Mouse (Mus musculus) adrenal gland (tissue): ENCODE measurements around the gene Traf2.

Experiments used
- intact Hi-C: fragments of 180-260 bp; cut with DNase I; formaldehyde crosslinking; loops from one replicate; pipeline ENCODE4 v1.15.1; 2025
- long read RNA-seq, 2 experiments: library from polyadenylated mRNA; unstranded; transcript quantifications; one replicate each; pipeline ENCODE4 v2.0.0; 2020; ENCODE audit warnings: borderline replicate concordance in 1 of 2; ENCODE audit not compliant: insufficient replicate concordance in 1 of 2

Gene Traf2
- long read RNA-seq, experiment 1, transcript Traf2-201 (11 exons, 3,044 nt): major isoform, 14 of 32 reads
- long read RNA-seq, experiment 1, partial matches to known transcripts: 13 of 32 reads
- long read RNA-seq, experiment 1, other reads (novel, unspliced or antisense): 2 of 32 reads
- long read RNA-seq, experiment 2, transcript Traf2-201 (11 exons, 3,044 nt): major isoform, 17 of 47 reads
- long read RNA-seq, experiment 2, partial matches to known transcripts: 22 of 47 reads
- long read RNA-seq, experiment 2, other reads (novel, unspliced or antisense): 6 of 47 reads

DNA sequence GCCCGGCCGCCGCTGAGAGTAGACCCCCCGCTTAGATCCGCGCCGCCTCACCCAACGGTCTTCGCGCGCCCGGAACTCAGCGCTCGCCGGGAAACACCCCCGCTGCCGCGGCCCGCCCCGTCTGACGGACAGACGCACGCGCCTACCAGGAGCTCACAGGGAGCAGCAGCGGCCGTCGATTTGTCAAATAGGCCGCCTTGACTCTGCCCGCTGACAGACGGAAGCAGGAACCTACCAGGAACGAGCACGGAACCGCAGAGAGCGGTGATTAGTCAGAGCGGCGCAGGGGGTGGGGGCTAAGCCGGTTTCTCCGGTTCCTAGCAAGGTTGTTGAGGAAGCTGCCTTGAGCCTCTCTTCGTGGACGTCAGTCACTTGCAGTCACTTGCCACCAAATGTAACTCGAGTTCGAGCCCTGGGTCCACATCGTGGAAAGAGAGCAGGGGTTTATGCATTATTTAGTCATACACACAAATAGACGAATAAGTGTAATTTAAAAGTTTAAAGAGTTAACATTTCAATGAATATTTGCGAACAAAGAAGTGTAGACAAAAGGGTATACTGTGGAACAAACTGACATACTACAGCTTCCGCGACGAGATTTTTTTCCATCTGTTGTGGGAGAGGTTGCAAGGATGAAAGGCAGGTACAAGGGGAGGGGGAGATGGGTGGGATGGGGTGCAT lies at the start of gene Traf2:
Gene Traf2, minus strand, starts transcription at position 130 of the 681 bp plus-strand sequence.
- intact Hi-C loops: loop anchor here (5.0 kb wide), 1 partner anchor 125 kb away; the partner anchor contains the start of gene Fut7

DNA sequence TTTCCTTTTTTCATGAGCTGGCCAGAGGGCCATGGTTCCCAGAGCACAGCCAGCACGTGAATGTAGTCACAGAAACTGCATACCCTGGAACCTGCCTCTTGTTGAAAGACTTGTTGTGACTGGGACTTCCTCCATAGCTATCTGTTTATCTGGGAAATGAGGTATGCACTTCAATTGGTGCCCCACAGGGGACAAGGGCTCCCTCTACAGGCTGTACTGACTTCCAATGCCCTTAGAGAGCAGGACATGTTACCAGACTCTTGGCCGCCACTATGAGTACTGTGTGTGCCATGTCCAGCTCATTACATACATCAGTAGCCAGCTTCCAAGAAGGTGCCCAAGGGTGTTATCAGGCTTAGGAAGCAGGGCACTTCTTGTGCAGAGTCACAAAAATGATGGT lies 45.1 kb upstream of the Traf2 start:
- intact Hi-C loops: no loop called here

DNA sequence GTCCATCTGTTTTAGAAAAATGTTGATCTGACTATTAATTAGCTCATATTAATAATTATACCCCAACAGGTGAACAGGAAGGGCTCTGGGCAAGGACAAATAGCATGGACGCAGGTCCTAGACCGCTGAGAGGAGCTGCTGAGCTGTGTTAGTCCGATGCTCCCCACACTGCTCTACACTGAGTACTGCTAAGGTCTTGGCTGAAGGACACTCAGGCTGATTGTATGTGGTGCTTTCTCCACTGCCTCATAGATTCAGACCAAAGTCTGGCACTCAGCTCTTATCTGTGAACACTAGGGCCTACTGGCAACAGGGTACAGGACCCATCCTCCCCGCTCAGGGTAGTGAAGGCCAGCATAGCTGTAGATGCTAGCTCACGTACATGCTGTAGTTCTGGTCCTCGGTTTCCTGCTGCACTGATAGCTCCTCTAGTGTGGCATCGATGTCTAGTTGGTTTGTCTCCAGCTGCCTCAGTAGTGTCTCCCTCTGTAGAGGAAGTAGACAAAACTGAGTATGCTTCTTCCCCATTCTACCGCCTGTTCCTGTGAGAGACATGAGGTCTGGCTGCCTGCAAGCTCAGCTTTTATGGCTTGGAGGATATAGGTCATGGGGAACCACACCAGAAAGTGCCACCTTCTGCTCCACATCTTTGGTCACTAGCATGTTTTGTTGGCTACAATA lies 41.6 kb upstream of the Traf2 start:
- intact Hi-C loops: no loop called here

DNA sequence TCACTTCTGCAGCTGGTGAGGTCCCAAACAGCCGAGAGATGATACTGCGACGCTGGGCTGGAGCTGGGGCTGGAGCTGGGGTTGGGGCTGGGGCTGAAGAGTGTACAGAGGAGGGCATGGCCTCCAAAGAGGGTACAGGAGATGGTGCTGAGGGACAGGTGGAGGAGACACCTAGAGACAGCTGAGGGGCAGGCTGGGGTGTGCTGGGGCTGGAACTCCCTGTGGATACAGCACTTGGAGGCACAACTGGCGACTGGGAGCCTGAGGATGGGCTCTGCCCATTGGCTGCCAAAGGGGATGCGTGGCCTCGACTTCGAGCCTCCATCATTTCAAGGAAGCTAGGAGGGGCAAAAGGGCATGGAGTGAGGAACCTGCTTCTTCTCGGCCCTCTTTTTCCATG lies 40.5 kb upstream of the Traf2 start:
- intact Hi-C loops: no loop called here

DNA sequence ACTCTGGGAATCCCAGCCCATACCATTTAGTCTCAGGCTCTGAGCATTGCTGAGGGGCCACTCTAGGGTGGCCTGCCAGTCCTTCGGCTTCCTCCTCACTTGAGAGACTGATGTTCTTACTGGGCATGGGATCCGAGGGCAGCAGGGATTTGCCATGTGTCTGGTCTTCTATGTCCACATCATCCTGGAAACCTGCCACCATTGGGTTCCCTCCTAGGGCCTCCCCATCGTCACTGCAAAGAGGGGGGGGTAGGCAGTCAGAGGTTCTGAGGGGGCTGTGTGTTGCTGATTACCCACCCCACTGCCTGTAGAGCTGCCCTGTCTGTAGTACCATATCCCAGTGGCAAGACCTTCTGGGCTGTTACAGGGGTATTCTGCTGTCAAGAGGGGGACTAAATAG lies 38.9 kb upstream of the Traf2 start:
- intact Hi-C loops: no loop called here

DNA sequence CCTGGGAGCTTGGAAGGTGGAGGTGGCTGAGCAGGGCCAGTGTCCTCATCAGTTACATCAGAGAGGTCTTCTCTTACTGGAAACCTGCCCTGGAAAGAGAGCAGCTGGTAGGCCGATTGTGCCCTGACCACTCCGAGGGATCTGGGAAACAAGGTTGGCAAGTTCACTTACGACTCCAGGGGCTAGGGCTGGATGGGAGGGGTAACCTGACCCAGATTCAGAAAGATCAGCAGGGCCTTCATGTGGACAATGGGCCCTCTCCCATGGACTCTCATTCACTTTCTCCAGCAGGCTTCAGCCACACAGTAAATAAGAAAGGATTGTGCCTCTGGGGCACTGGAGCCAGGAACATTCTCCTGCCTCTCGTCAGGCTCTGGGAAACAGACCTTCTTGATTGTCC lies 38.1 kb upstream of the Traf2 start:
- intact Hi-C loops: no loop called here

DNA sequence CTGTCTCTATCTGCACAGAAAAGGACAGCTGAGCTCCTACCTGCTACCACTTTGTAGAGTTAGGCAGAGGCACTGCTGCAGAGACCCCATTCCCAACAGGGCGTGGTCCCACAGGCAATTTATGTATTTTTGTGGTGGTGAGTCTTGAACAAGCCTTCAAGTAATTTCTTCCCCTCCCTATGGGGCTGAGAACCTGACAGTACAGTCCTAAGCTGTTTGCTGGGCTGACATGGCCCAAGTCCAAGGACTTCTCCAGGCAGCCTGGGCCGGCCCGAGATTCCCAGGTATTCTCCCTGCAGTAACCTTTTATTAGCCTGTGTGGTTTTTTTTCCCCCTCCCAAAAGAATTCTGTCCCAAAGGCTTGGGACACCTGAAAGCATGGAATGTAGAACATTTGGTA lies 37.4 kb upstream of the Traf2 start:
- intact Hi-C loops: no loop called here

DNA sequence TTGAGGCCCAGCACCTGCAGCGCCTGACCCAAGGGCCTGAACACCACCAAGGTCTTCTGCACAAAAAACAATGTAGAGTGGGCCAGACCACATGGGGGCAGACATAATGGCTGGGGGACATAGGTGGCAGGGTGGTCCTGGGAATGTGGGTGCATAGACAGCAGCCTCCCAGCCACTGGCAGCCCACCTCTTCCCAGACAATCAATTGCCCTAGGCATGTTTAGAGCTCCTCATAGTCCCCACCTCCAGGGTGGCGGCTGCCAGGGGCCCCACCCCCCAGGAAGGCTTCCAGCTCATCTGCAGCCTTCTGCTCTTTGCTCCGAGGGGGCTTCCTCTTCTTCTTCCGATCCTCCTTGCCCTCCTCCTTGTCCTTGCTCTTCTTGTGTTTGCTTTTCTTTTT lies 36.8 kb upstream of the Traf2 start:
- intact Hi-C loops: no loop called here

DNA sequence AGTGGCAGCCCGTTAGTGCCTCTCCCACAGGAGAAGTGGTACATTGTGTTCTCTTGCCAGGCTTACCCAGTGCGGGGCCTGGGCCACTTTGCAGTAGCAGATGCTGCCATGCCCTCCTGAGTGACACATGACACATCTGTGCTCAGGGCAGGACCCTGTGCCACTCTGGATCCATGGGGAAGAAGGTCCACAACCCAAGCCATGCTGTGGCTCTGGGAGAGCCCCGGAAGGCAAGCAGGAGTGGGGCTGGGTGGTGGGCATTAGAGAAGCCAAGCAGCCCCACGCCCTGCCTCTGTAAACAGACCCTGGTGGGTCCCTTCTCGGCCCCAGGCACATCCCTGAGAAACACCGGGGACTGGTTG lies 36.4 kb upstream of the Traf2 start:
- intact Hi-C loops: no loop called here

DNA sequence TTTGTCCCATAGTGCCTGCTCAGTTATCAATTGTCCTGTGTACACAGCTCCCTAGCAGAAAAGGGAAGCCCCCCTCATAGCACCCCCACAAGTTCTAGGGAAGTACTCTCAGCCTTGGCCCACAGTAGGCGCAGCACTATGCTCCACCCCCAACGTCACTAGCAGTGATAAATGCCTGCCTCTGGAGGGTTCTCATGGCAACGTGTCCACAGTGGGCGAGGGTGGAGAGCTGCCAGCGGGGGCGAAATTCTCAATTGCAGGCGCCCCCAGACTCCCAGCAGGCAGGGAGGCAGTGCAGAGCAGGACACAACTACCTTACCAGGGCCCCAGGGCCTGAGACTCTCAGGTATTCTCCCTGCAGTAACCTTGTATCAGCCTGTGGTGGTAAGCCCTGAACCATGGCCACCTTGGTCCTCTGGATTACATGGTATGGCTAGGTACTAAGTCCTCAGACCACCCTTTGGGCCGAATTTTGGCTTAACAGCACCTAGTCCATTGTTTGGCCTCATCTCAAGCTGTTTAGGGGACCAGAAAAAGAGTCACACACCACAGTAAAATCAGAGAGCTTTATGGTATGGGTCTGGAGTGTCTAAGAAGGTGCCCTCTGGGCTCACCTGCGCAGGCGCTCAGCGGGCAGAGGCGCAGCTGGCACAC lies 35.9 kb upstream of the Traf2 start:
- intact Hi-C loops: no loop called here

DNA sequence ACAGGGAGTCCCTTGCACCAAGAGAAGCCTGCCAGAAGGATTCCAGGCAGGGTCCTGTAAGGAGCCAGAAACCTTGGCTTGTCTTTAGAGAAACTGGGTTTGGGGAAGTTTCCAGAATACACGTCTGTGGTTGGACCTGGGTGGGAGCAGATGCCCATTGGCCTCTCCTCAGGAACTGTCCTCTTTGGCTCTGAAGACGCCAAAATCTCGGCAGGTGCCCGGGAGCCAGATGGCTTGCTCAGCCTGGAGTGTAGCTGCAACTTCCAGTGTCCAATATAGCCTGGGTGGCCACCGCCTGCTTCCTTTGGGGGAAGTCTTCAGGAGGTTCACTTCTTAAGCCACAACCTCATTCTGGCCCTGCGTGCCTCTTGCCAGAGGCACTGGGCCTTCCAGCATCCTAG lies 35.2 kb upstream of the Traf2 start:
- intact Hi-C loops: no loop called here

DNA sequence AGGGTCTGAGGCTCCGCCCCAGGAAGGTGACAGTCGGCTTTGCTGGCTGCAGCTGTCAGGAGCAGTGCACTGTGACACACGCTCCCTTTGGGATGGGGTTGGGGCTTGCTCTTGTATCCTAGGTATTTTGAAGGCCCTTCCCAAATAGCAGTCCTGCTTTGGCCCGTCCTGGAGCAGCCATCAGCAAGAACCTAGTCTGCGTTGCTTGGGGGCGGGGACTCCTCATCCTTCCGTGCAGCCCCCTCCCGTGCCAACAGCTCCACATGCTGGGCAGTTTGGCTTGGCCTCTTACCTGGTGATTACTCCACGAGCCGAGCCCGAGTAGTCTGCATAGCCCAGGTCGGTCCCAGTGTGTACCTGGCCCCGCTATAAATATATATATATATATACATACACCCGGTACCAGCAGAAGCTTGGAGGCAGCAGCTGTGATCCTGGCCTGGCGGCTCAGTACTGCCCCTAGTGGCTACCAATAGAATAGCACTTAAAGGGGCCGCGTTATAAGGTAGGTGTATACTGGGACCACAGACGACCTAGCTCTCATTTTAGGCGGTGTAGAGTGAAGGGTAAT lies 34.6 kb upstream of the Traf2 start, which contains the start of gene Ajm1:
Gene Ajm1, minus strand, starts transcription at position 464 of the 571 bp plus-strand sequence.
- intact Hi-C loops: no loop called here

DNA sequence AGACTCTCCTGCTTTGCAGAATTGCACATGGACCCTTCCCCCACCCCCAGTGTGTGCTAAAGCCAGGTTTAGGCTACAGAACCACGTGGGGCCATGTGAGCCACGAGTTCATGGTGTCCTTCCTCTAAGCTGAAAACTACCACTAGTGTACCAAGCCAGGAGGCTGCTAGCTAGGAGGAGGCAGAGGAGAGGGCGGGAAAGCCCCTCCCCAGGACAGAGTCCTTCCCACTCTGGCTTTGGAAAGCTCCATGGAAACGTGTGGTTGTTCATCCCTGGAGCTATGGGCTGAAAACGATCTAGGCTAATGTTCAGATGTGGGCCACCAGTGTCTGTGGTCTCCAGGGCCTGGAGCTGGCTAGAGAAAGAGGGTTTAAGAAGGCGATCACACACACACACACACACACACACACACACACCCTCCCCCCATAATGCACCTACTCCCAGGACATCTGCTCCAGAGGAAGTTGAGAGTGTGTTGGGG lies 33.9 kb upstream of the Traf2 start:
- intact Hi-C loops: no loop called here

DNA sequence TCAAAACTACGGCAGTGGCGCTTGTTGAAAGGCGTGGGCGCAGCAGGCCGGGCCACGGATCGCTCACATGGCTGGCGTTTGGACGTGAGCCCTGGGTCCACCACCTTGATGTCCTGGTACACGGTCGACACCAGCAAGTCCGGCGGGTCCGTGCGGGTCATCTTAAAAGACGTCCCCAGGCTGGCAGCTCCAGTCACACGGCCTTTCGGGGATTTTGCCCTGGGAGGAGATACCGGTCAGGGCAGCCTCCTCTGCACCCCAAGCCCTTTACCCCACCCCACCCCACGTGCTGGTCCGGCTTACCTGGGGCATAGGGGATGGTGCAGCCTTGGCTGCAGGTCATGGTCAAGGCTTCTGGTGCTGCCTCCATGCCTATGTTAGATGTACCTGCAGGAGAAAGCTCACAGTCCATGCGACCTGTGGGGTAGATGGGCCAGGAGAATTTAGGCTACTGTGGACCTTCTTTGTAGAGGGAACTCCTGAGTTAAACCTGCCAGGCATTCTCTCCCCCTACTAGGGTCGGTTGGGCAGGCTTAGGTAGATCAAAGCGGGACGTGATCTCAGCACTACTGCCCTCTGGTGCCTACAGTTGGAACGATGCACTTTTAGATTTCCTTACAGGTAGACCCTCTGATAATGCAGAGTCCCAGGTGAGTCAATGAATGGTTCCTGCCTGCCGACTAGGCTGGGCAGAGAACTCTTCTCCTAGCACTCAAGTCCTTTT lies 33.2 kb upstream of the Traf2 start:
- intact Hi-C loops: no loop called here

DNA sequence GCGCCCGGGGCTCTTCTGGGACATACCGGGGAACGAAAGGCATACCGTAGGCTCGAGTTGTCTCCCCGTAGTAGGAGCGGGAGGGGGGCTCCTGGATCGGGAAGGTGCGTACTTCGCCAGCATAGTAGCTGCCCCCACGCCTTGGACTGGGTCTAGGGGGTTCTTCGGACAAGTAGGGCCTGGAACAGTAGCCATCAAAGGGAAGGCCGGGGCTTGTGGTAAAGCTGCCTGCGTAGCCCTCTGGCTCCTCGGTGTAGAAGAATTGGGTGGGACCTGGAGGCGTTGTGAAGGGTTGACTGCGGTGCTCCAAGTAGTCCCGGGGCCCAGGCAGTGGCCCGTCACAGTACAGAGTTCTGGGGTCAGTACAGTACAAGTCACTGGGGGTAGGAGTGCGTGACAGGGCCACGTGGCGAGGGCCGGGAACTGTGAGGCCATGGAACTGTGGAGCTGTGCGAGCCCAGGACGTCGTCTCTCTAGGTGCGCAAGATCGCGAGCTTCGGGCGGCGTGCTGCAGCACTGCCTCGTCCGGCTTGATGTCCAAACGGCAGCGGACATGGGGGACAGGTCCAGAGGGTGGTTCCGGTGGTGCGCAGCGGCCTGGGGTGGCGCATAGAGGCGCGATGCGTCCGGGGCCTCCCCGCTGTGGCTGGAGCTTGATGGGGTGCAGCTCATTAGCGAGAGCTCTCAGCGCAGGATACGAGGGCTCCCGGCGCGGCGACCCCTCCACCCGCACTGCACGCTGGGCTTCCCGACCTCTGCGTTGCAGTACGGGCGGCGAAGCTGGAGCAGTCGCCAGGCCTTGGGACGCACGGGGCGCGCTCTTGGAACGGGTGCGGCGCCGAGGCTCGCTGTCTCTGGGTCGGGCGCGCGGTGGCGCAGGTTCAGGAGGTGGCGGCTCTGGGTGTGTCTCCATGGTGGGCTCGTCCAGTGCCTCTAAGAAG lies 32.3 kb upstream of the Traf2 start:
- intact Hi-C loops: no loop called here

DNA sequence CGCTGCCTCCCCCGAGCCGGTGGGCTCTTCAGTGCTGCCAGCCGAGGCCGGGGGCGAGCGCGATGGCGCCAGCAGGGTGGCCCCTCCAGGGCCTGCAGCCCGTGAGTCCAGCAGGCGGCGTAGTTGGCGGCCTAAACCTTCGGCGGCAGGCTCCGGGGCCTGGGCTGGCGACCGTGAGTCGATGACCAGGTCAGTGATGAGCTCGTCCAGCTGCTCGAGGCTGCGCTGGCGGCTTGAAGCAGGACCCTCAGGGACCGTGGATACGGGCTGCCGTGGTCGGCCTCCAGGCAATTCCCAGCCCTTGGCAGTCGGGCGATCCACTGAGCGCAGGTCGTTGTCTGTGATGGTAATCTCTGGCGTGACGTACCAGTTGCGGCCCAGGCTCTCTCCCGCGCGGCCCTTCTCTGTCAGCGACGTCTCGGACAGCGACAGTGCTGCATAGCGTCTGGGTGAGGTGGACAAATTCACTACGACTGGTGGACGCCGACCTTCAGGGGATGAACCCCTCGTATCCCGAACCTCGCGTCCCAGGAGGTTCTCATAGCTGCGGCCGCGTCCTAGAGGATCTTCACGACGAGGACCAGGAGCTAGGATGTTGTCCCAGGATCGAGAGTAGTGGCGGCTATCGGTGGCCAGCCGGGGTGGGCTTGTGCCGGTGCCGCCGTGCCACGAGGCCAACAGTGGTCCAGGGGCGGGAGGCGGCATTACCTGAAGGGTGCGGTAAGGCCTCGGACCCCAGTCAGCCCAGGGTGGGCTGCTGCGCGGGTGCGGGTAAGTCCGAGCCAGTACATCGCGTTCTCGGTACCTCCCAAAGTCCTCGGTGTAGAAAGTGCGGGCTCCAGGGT lies 31.4 kb upstream of the Traf2 start:
- intact Hi-C loops: no loop called here

DNA sequence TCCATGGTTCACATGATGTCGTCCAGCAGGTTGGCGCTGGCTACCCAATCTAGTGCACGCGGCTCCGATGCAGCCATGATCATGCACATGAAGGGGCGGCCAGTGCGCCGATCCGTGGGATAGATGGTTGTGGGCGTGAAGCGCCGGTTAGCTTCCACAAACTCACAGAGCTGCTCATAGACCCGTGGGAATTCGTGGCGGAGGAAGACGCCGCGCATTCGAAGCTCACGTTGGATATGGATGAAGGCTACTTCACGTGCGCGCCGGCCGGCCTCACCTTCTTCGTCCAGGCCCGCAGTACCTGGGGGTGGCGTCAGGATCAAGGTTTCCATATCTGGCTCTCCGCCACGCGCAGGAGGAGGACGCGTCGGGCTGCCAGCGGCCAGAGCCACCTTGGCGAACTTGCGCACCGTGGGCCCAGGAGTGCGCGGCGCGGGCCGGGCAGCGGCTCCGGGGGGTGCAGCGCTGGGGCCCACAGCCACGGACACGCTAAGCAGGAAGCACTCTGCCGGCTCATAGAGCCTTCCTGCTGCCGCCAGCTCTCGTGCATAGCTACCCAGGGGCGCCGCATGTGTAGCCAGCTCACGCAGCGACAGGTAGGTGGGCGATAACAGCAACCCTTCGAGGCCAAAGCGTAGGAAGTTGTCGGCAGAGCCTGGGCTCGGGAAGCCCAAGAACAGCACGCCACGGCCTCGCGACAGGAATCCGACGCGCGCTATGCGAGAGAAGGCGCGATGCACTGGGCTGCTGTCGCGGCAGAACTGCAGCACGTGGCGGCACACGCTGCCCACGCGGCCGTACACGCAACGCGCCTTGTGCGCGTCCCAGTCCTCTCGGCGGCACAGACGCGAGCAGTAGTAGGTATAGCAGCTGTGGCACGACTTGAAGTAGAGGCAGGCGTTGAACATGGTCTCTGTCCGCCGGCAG lies 30.5 kb upstream of the Traf2 start:
- intact Hi-C loops: no loop called here
